Mouse (Mus musculus) CH12.LX (cell line): ENCODE results near the gene Csdc2. TPM values are rescaled to one million over a fixed set of nuclear protein-coding genes. Genes with fewer than 3 reads are reported as not detected.

Experiments
- DNase-seq: peaks from one replicate; pipeline ENCODE4 v3.0.0-alpha.2; 2013; ENCODE audit errors: extremely low read depth
- H3K27ac ChIP-seq: 2 replicates; pipeline ENCODE4 v1.5.1; 2012; ENCODE audit warnings: low read depth, mild to moderate bottlenecking, control low read depth, moderate library complexity; ENCODE audit not compliant: insufficient read depth
- H3K27me3 ChIP-seq: replicated peaks from 2 replicates; pipeline ENCODE3; 2012; ENCODE audit warnings: inconsistent platforms
- H3K36me3 ChIP-seq, 2 experiments: replicated peaks in 1 of 2; 2 replicates each; pipeline versions ENCODE3 to v1.6.1; 2012; ENCODE audit warnings: inconsistent platforms in 1 of 2, low read length in 1 of 2, mild to moderate bottlenecking in 1 of 2, mixed read lengths in 1 of 2, moderate library complexity in 1 of 2; ENCODE audit not compliant: control insufficient read depth in 1 of 2, insufficient read depth in 1 of 2
- H3K4me1 ChIP-seq, 2 experiments: 2 replicates each; pipeline ENCODE4 v1.6.1; 2012; ENCODE audit warnings: inconsistent platforms in 1 of 2, moderate library complexity in 1 of 2; ENCODE audit not compliant: insufficient read depth in 2 of 2, control insufficient read depth in 1 of 2
- H3K4me2 ChIP-seq: 2 replicates; pipeline ENCODE4 v1.6.1; 2012; ENCODE audit warnings: low read depth, mild to moderate bottlenecking, control low read depth; ENCODE audit not compliant: poor library complexity, insufficient read depth, severe bottlenecking
- H3K4me3 ChIP-seq, 3 experiments: fragments of 150-350 bp in 1 of 3; sonication (generic) in 1 of 3; replicated peaks in 1 of 3; 2 replicates each; pipeline versions ENCODE3 to v1.5.1; 2011 to 2012; ENCODE audit warnings: low read depth in 2 of 3, low read length in 2 of 3, mild to moderate bottlenecking in 2 of 3, moderate library complexity in 2 of 3, control low read depth in 1 of 3, improper control_type of control experiment in 1 of 3, inconsistent platforms in 1 of 3, mixed read lengths in 1 of 3; ENCODE audit not compliant: poor library complexity in 1 of 3
- H3K79me2 ChIP-seq: replicated peaks from 2 replicates; pipeline ENCODE4 v1.6.1; 2012; ENCODE audit warnings: mild to moderate bottlenecking, moderate library complexity; ENCODE audit not compliant: control insufficient read depth, poor library complexity, insufficient read depth, severe bottlenecking; ENCODE audit errors: extremely low read depth
- H3K9ac ChIP-seq: 2 replicates; pipeline ENCODE4 v1.6.1; 2012; ENCODE audit warnings: low read depth, mild to moderate bottlenecking, control low read depth, moderate library complexity; ENCODE audit not compliant: insufficient read depth
- H3K9me3 ChIP-seq: replicated peaks from 2 replicates; pipeline ENCODE3; 2012; ENCODE audit warnings: low read length, inconsistent platforms, mixed read lengths
- CHD1 ChIP-seq: IDR thresholded peaks from 2 replicates; pipeline ENCODE4 v1.6.1; 2012; ENCODE audit warnings: low read depth, low read length, improper control_type of control experiment, inconsistent platforms
- ELF1 ChIP-seq: IDR thresholded peaks from 2 replicates; pipeline ENCODE4 v1.6.1; 2014; ENCODE audit warnings: low read depth, mild to moderate bottlenecking, inconsistent platforms, low read length, improper control_type of control experiment
- EP300 ChIP-seq: IDR thresholded peaks from 2 replicates; pipeline ENCODE4 v1.6.1; 2011; ENCODE audit warnings: low read length, improper control_type of control experiment
- JUND ChIP-seq: conservative IDR thresholded peaks from 2 replicates; pipeline ENCODE4 v1.6.1; 2011; ENCODE audit warnings: low read depth, low read length, improper control_type of control experiment
- MAX ChIP-seq: IDR thresholded peaks from 2 replicates; pipeline ENCODE4 v1.6.1; 2011; ENCODE audit warnings: low read length, improper control_type of control experiment
- MEF2A ChIP-seq: IDR thresholded peaks from 2 replicates; pipeline ENCODE4 v1.6.1; 2014; ENCODE audit warnings: low read depth, mild to moderate bottlenecking, inconsistent platforms, low read length, improper control_type of control experiment, borderline replicate concordance
- ZMIZ1 ChIP-seq: IDR thresholded peaks from 2 replicates; pipeline ENCODE4 v1.6.1; 2012; ENCODE audit warnings: low read depth, mild to moderate bottlenecking, inconsistent platforms, low read length, improper control_type of control experiment
- dilution Hi-C: fragments of 300-500 bp; cut with MboI; formaldehyde crosslinking; loops from 2 replicates; pipeline ENCODE4 v1.14.3; 2020; ENCODE audit warnings: low sequenced_read_pairs; ENCODE audit not compliant: extremely low pct_unique_long_range_greater_than_20kb, extremely low pct_ligation_motif_present
- in situ Hi-C: fragments of 300-500 bp; cut with MboI; formaldehyde crosslinking; loops from 3 replicates; pipeline ENCODE4 v1.14.3; 2019; ENCODE audit warnings: low sequenced_read_pairs, low pct_ligation_motif_present, low pct_unique_long_range_greater_than_20kb, mixed read lengths
- polyA plus RNA-seq: library from polyadenylated mRNA; unstranded; fragments of >175 nt; gene quantifications from 2 replicates; pipeline ENCODE4 v1.2.1, GENCODE M21; 2012; ENCODE audit warnings: low read depth; ENCODE audit not compliant: insufficient read length
- total RNA-seq, 2 experiments: library from RNA; depleted of rRNA; stranded (reverse); fragments of 300-350 nt in 1 of 2; fragments of >200 nt in 1 of 2; gene quantifications; 2 replicates each; pipeline ENCODE4 v1.2.3; 2012 to 2014

Gene Csdc2
- total and polyA plus RNA-seq, 3 experiments: 0.08 to 0.43 TPM; not detected in 1

GRCm38 (mm10) chr15:81993992-81994391 is 57.4 kb downstream of the Csdc2 start:
- H3K36me3 ChIP-seq: peaks cover 31 to 80% of the 10 kb centered on the region in 2 experiments
- in situ Hi-C loops: no loop called here
- dilution Hi-C loops: no loop called here

More at GRCm38 (mm10) chr15:81993992-81994391, 57.4 kb downstream of the Csdc2 start:
- Histone ChIP-seq H3K4me2 (no peak overlapping the region), H3K4me3 (no peak overlapping the region), H3K27ac (no peak overlapping the region), H3K27me3 (no peaks in the 10 kb centered on the region), H3K9ac (no peak overlapping the region), H3K4me1 (no peaks in the 10 kb centered on the region), H3K79me2 (no peaks in the 10 kb centered on the region), H3K9me3 (no peaks in the 10 kb centered on the region)
- no peak for DNase-seq
- TF ChIP-seq JUND: no peak
- no peak for TF ChIP-seq MEF2A
- TF ChIP-seq ZMIZ1: no peak
- no peak for TF ChIP-seq ELF1
- no peak for TF ChIP-seq CHD1
- no peak for TF ChIP-seq MAX
- TF ChIP-seq EP300: no peak

Other genes with a start within 250 kb of the Csdc2 start
- 0.17 and 0.21 TPM in 2 replicates for gene Chadl, start 239.5 kb upstream of the Csdc2 start, total RNA-seq (2012; rRNA removed)
- not detected in 2 replicates for gene Chadl, start 239.5 kb upstream of the Csdc2 start, total RNA-seq (2014; rRNA removed)
- 0.40 and 0.51 TPM in 2 replicates for gene Chadl, start 239.5 kb upstream of the Csdc2 start, polyA plus RNA-seq
- gene Zc3h7b, start 191.7 kb upstream of the Csdc2 start, total RNA-seq (2012; rRNA removed): 19.7 and 20.4 TPM in 2 replicates
- 7.9 and 8.4 TPM in 2 replicates for gene Zc3h7b, start 191.7 kb upstream of the Csdc2 start, total RNA-seq (2014; rRNA removed)
- 37.2 and 43.1 TPM in 2 replicates for gene Zc3h7b, start 191.7 kb upstream of the Csdc2 start, polyA plus RNA-seq
- 180 and 227 TPM in 2 replicates for gene Rangap1, start 191.2 kb upstream of the Csdc2 start, total RNA-seq (2012; rRNA removed)
- 128 and 130 TPM in 2 replicates for gene Rangap1, start 191.2 kb upstream of the Csdc2 start, total RNA-seq (2014; rRNA removed)
- 207 and 213 TPM in 2 replicates for gene Rangap1, start 191.2 kb upstream of the Csdc2 start, polyA plus RNA-seq
- gene Tef, start 134.3 kb upstream of the Csdc2 start, total RNA-seq (2012; rRNA removed): 12.8 and 14.9 TPM in 2 replicates
- gene Tef, start 134.3 kb upstream of the Csdc2 start, total RNA-seq (2014; rRNA removed): 14.4 and 14.7 TPM in 2 replicates
- 15.8 and 17.2 TPM in 2 replicates for gene Tef, start 134.3 kb upstream of the Csdc2 start, polyA plus RNA-seq
- gene Tob2, start 78.0 kb upstream of the Csdc2 start, total RNA-seq (2012; rRNA removed): 21.8 and 25.3 TPM in 2 replicates
- 5.0 and 5.6 TPM in 2 replicates for gene Tob2, start 78.0 kb upstream of the Csdc2 start, total RNA-seq (2014; rRNA removed)
- 18.9 and 22.0 TPM in 2 replicates for gene Tob2, start 78.0 kb upstream of the Csdc2 start, polyA plus RNA-seq
- 86.3 and 126 TPM in 2 replicates for gene Phf5a, start 64.8 kb upstream of the Csdc2 start, total RNA-seq (2012; rRNA removed)
- gene Phf5a, start 64.8 kb upstream of the Csdc2 start, total RNA-seq (2014; rRNA removed): 116 and 137 TPM in 2 replicates
- 177 and 228 TPM in 2 replicates for gene Phf5a, start 64.8 kb upstream of the Csdc2 start, polyA plus RNA-seq
- 177 and 190 TPM in 2 replicates for gene Aco2, start 64.5 kb upstream of the Csdc2 start, total RNA-seq (2012; rRNA removed)
- 150 and 161 TPM in 2 replicates for gene Aco2, start 64.5 kb upstream of the Csdc2 start, total RNA-seq (2014; rRNA removed)
- gene Aco2, start 64.5 kb upstream of the Csdc2 start, polyA plus RNA-seq: 205 and 222 TPM in 2 replicates
- 59.3 and 64.9 TPM in 2 replicates for gene Polr3h, start 10.5 kb upstream of the Csdc2 start, total RNA-seq (2012; rRNA removed)
- gene Polr3h, start 10.5 kb upstream of the Csdc2 start, total RNA-seq (2014; rRNA removed): 40.5 and 40.7 TPM in 2 replicates
- 153 and 224 TPM in 2 replicates for gene Polr3h, start 10.5 kb upstream of the Csdc2 start, polyA plus RNA-seq
- gene Pmm1, start 24.2 kb downstream of the Csdc2 start, total RNA-seq (2012; rRNA removed): 120 and 128 TPM in 2 replicates
- 48.3 and 51.8 TPM in 2 replicates for gene Pmm1, start 24.2 kb downstream of the Csdc2 start, total RNA-seq (2014; rRNA removed)
- gene Pmm1, start 24.2 kb downstream of the Csdc2 start, polyA plus RNA-seq: 140 and 153 TPM in 2 replicates
- not detected in 2 replicates for gene 1700029P11Rik, start 43.8 kb downstream of the Csdc2 start, total RNA-seq (2012; rRNA removed)
- gene 1700029P11Rik, start 43.8 kb downstream of the Csdc2 start, total RNA-seq (2014; rRNA removed): not detected in 2 replicates
- gene 1700029P11Rik, start 43.8 kb downstream of the Csdc2 start, polyA plus RNA-seq: not detected in 2 replicates
- 67.3 and 80.0 TPM in 2 replicates for gene Xrcc6, start 51.1 kb downstream of the Csdc2 start, total RNA-seq (2012; rRNA removed)
- gene Xrcc6, start 51.1 kb downstream of the Csdc2 start, total RNA-seq (2014; rRNA removed): 79.5 and 83.5 TPM in 2 replicates
- gene Xrcc6, start 51.1 kb downstream of the Csdc2 start, polyA plus RNA-seq: 80.8 and 94.0 TPM in 2 replicates
- 10.9 and 11.3 TPM in 2 replicates for gene Desi1, start 97.1 kb downstream of the Csdc2 start, total RNA-seq (2012; rRNA removed)
- gene Desi1, start 97.1 kb downstream of the Csdc2 start, total RNA-seq (2014; rRNA removed): 7.6 and 10.0 TPM in 2 replicates
- gene Desi1, start 97.1 kb downstream of the Csdc2 start, polyA plus RNA-seq: 39.2 and 47.3 TPM in 2 replicates
- gene Snu13, start 110.8 kb downstream of the Csdc2 start, total RNA-seq (2012; rRNA removed): 167 and 225 TPM in 2 replicates
- 558 and 575 TPM in 2 replicates for gene Snu13, start 110.8 kb downstream of the Csdc2 start, total RNA-seq (2014; rRNA removed)
- gene Snu13, start 110.8 kb downstream of the Csdc2 start, polyA plus RNA-seq: 433 and 587 TPM in 2 replicates
- 0.04 TPM in 2 replicates for gene 4930407I10Rik, start 122.4 kb downstream of the Csdc2 start, total RNA-seq (2012; rRNA removed)
- not detected in 2 replicates for gene 4930407I10Rik, start 122.4 kb downstream of the Csdc2 start, total RNA-seq (2014; rRNA removed)
- not detected in 2 replicates for gene 4930407I10Rik, start 122.4 kb downstream of the Csdc2 start, polyA plus RNA-seq
- 0.04 TPM in 1 of 2 replicates, not detected in the other for gene Mei1, start 133.2 kb downstream of the Csdc2 start, total RNA-seq (2012; rRNA removed)
- not detected in 2 replicates for gene Mei1, start 133.2 kb downstream of the Csdc2 start, total RNA-seq (2014; rRNA removed)
- gene Mei1, start 133.2 kb downstream of the Csdc2 start, polyA plus RNA-seq: not detected in 2 replicates
- 37.1 and 48.8 TPM in 2 replicates for gene Ccdc134, start 191.2 kb downstream of the Csdc2 start, total RNA-seq (2012; rRNA removed)
- gene Ccdc134, start 191.2 kb downstream of the Csdc2 start, total RNA-seq (2014; rRNA removed): 35.1 and 35.7 TPM in 2 replicates
- 42.9 and 43.6 TPM in 2 replicates for gene Ccdc134, start 191.2 kb downstream of the Csdc2 start, polyA plus RNA-seq
- gene Srebf2, start 210.4 kb downstream of the Csdc2 start, total RNA-seq (2012; rRNA removed): 130 and 159 TPM in 2 replicates
- 77.6 and 94.3 TPM in 2 replicates for gene Srebf2, start 210.4 kb downstream of the Csdc2 start, total RNA-seq (2014; rRNA removed)
- 214 and 253 TPM in 2 replicates for gene Srebf2, start 210.4 kb downstream of the Csdc2 start, polyA plus RNA-seq